9 mouse cellular contexts compared by ENCODE assay signal in genomic region chr1:193673236-193673830, GRCm38 (mm10).
DNase-seq lines count a peak whose midpoint lies in the region; ATAC-seq and TF ChIP-seq lines count a peak whose summit lies in the region.
"Had no signal": no experiment of that assay in that cellular context is flagged by ENCODE, and none has a peak within 500 bp of the region (broad histone marks: within the 10 kb centered on the region; RNA-seq: fewer than 3 reads in every experiment).

No protein-coding gene starts in this region.

- H3K4me2 ChIP-seq in forebrain, embryonic 14.5 days (ENCODE audit: low read length), result no peak overlapping the region
- no peak overlapping the region for H3K4me2 ChIP-seq in kidney, postnatal 0 days (ENCODE audit: low read length)
- H3K4me2 ChIP-seq: heart, embryonic 13.5 days had no signal

- H3K9ac ChIP-seq in forebrain, embryonic 14.5 days (ENCODE audit: low read length), result no peak overlapping the region
- H3K9ac ChIP-seq in kidney, postnatal 0 days (ENCODE audit: low read depth, low read length), result no peak overlapping the region
- H3K9ac ChIP-seq: heart, embryonic 13.5 days had no signal

- no peaks in the 10 kb centered on the region for H3K36me3 ChIP-seq in forebrain, embryonic 14.5 days (ENCODE audit: control insufficient read depth, insufficient read depth, low read length)
- H3K36me3 ChIP-seq in kidney, postnatal 0 days (ENCODE audit: insufficient read depth, low read length), result no peaks in the 10 kb centered on the region
- H3K36me3 ChIP-seq: heart, embryonic 13.5 days had no signal

- no peak overlapping the region for H3K27ac ChIP-seq in forebrain, embryonic 14.5 days (ENCODE audit: low read depth, low read length)
- no peak overlapping the region for H3K27ac ChIP-seq in kidney, postnatal 0 days
- H3K27ac ChIP-seq: heart, embryonic 13.5 days had no signal

- no peaks in the 10 kb centered on the region for H3K9me3 ChIP-seq in forebrain, embryonic 14.5 days (replicated peaks; ENCODE audit: control insufficient read depth, low read length)
- H3K9me3 ChIP-seq in kidney, postnatal 0 days (replicated peaks; ENCODE audit: low read length), result no peaks in the 10 kb centered on the region
- H3K9me3 ChIP-seq: heart, embryonic 13.5 days had no signal

- peak; percentile 9 to 64 for DNase-seq in adrenal gland, adult (ENCODE audit: inconsistent age in 2 of 2, low spot score in 1 of 2)
- no peak for DNase-seq in adrenal gland, postnatal 4 days (ENCODE audit: low spot score in 2 of 2)
- peak; percentile 10 to 12 for DNase-seq in urinary bladder, postnatal 36 days (ENCODE audit: low spot score in 2 of 2)
- no peak for DNase-seq in urinary bladder, adult 2 months (ENCODE audit: low spot score)
- peak; percentile 73 for DNase-seq in forebrain, embryonic 14.5 days (ENCODE audit: low spot score)
- DNase-seq in kidney, postnatal 0 days (ENCODE audit: low spot score), result peak; percentile 37
- DNase-seq in lung, postnatal 10 days, result peak; percentile 55
- DNase-seq in thymus, postnatal 14 days, result peak; percentile 18

- 33% methylated on average over 3 of the region's 3 CpGs for WGBS in forebrain, embryonic 14.5 days
- WGBS in kidney, postnatal 0 days, result 37% methylated on average over 3 of the region's 3 CpGs

- no peaks in the 10 kb centered on the region; the same call in 1 of the 2 replicates for H3K27me3 ChIP-seq in forebrain, embryonic 14.5 days (replicated peaks; ENCODE audit: control insufficient read depth, insufficient read depth, low read length)
- H3K27me3 ChIP-seq in kidney, postnatal 0 days (ENCODE audit: insufficient read depth, low read length), result no peaks in the 10 kb centered on the region

- peak; percentile 73 for TF ChIP-seq CTCF in kidney, postnatal 0 days (IDR thresholded peaks at IDR 0.05; ENCODE audit: low read depth)

- no peak overlapping the region for H3K4me3 ChIP-seq in forebrain, embryonic 14.5 days (ENCODE audit: low read depth, low read length)
- no peak overlapping the region for H3K4me3 ChIP-seq in kidney, postnatal 0 days (replicated peaks; ENCODE audit: low read depth, low read length)
- H3K4me3 ChIP-seq: heart, embryonic 13.5 days had no signal

- 0 out of 2 replicates have a peak, but pooled peaks have one; percentile 26 for ATAC-seq in forebrain, embryonic 14.5 days
- ATAC-seq in kidney, postnatal 0 days (replicated peaks; ENCODE audit: low FRiP score, low read depth), result no peak

- peaks cover 18% of the 10 kb centered on the region for H3K4me1 ChIP-seq in forebrain, embryonic 14.5 days (ENCODE audit: control insufficient read depth, insufficient read depth, low read length)
- no peaks in the 10 kb centered on the region for H3K4me1 ChIP-seq in kidney, postnatal 0 days (replicated peaks; ENCODE audit: insufficient read depth, low read length)

Comparison
In these comparisons a context has a peak if more than half of its experiments do, and no peak if none do; other contexts are left out.
1. DNase-seq: peak in adrenal gland, adult (2 of 2), urinary bladder, postnatal 36 days (2 of 2), forebrain, embryonic 14.5 days (single experiment), kidney, postnatal 0 days (single experiment), lung, postnatal 10 days (single experiment) and thymus, postnatal 14 days (single experiment); none in adrenal gland, postnatal 4 days (0 of 2) and urinary bladder, adult 2 months (single experiment).